Mouse (Mus musculus): Measurements from ENCODE around the gene B4galnt3.

DNA sequence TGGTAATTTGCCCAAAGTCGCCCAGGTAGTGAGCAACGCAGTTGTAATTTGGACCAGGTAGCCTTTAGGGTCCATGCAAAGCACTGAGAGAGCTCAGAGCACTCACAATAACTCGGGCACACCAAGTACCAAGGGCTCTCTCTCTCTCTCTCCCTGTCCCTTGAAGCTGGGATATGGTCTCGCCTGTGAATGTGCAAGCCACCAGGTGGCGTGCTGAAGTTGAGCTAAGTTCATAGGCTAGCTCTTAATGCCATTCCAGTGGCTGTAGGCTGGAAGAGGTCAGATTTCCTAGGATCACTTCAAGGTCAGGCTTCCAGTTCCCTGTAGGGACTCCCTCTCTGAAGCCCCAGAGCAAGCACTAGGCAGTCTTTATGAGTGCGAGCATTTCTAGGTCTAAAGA lies 71.7 kb downstream of the B4galnt3 start:
- TF ChIP-seq CTCF (IDR thresholded peaks at IDR 0.05; ENCODE audit: low read depth, low read length) (no peak), GATA1 (IDR thresholded peaks at IDR 0.05; ENCODE audit: borderline replicate concordance, low read length) (no peak), TAL1 (conservative IDR thresholded peaks at IDR 0.05; ENCODE audit: low read depth, low read length) (no peak), GATA2 (IDR thresholded peaks at IDR 0.05; ENCODE audit: borderline replicate concordance, low read depth, low read length) (no peak), POLR2AphosphoS5 (IDR thresholded peaks at IDR 0.05; ENCODE audit: insufficient replicate concordance, low read depth, low read length) (no peak)
